Mouse (Mus musculus) G1E (cell line): Measurements from ENCODE around the gene Sparc. TPM values are rescaled to one million over a fixed set of nuclear protein-coding genes. Genes with fewer than 3 reads are reported as not detected.

Source experiments
- ATAC-seq: 2 replicates; pipeline ENCODE4 v1.8.0; 2016; ENCODE audit warnings: mild to moderate bottlenecking; ENCODE audit not compliant: insufficient number of reproducible peaks, poor library complexity, low FRiP score, severe bottlenecking; ENCODE audit errors: extremely low read depth
- DNase-seq: peaks from one replicate; pipeline ENCODE4 v3.0.0; 2012; ENCODE audit warnings: low spot score
- H3K27me3 ChIP-seq: 2 replicates; pipeline ENCODE4 v1.6.1; 2012; ENCODE audit warnings: mild to moderate bottlenecking, low read length, inconsistent platforms; ENCODE audit not compliant: insufficient read depth
- H3K36me3 ChIP-seq: replicated peaks from 2 replicates; pipeline ENCODE3; 2012; ENCODE audit warnings: mild to moderate bottlenecking, inconsistent platforms
- H3K4me1 ChIP-seq: 2 replicates; pipeline ENCODE4 v1.6.1; 2012; ENCODE audit warnings: low read depth, low read length, inconsistent platforms, mixed read lengths; ENCODE audit not compliant: insufficient read depth
- H3K4me3 ChIP-seq: 2 replicates; pipeline ENCODE4 v1.5.1; 2012; ENCODE audit warnings: low read depth, mild to moderate bottlenecking, inconsistent platforms, low read length, moderate library complexity, mixed read lengths
- H3K9me3 ChIP-seq: replicated peaks from 2 replicates; pipeline ENCODE4 v1.6.1; 2012; ENCODE audit warnings: inconsistent platforms
- CTCF ChIP-seq: IDR thresholded peaks from 2 replicates; pipeline ENCODE4 v1.5.1; 2012; ENCODE audit warnings: low read depth, low read length, inconsistent platforms, mixed read lengths
- GATA1 ChIP-seq: IDR thresholded peaks from 2 replicates; pipeline ENCODE4 v1.6.1; 2012; ENCODE audit warnings: borderline replicate concordance, low read length, inconsistent platforms, mixed read lengths
- GATA2 ChIP-seq: IDR thresholded peaks from 2 replicates; pipeline ENCODE4 v1.6.1; 2012; ENCODE audit warnings: low read depth, low read length, inconsistent platforms, borderline replicate concordance
- POLR2AphosphoS5 ChIP-seq: IDR thresholded peaks from 2 replicates; pipeline ENCODE4 v1.6.1; 2012; ENCODE audit warnings: low read depth, low read length, inconsistent platforms; ENCODE audit not compliant: insufficient replicate concordance
- TAL1 ChIP-seq: conservative IDR thresholded peaks from 2 replicates; pipeline ENCODE4 v1.6.1; 2012; ENCODE audit warnings: low read depth, low read length, inconsistent platforms, mixed read lengths
- polyA plus RNA-seq: library from polyadenylated mRNA; stranded (reverse); fragments of >175 nt; gene quantifications from 2 replicates; pipeline ENCODE4 v1.2.3, GENCODE M21; 2012
- total RNA-seq, 2 experiments: library from RNA; stranded (forward) in 1 of 2; stranded (reverse) in 1 of 2; fragments of 200-1000 nt in 1 of 2; fragments of >200 nt in 1 of 2; fragmentation: Nextera tagmentation in 1 of 2; gene quantifications; 2 replicates each; pipeline ENCODE4 v1.2.3; 2014 to 2017

Gene Sparc
- total and polyA plus RNA-seq, 3 experiments: 0.82 TPM; not detected in 2

GRCm38 (mm10) chr11:55398371-55398770 lies 24.6 kb downstream of the Sparc start:
- Histone ChIP-seq H3K36me3 (no peaks in the 10 kb centered on the region), H3K27me3 (peaks cover 6% of the 10 kb centered on the region; the same call in 1 of the 2 replicates), H3K4me1 (no peaks in the 10 kb centered on the region), H3K9me3 (no peaks in the 10 kb centered on the region), H3K4me3 (no peak overlapping the region)
- DNase-seq: no peak
- no peak for ATAC-seq
- TF ChIP-seq GATA1: no peak
- TF ChIP-seq POLR2AphosphoS5: no peak
- TF ChIP-seq CTCF: no peak
- TF ChIP-seq TAL1: no peak
- TF ChIP-seq GATA2: no peak

- DNase-seq (no peak), ATAC-seq (no peak)
- TF ChIP-seq CTCF (no peak), GATA1 (no peak), GATA2 (no peak), POLR2AphosphoS5 (no peak), TAL1 (no peak)
- no peaks in the 10 kb centered on the region for H3K9me3 ChIP-seq
- no peaks in the 10 kb centered on the region for H3K36me3 ChIP-seq
- no peaks in the 10 kb centered on the region for H3K4me1 ChIP-seq
- peaks cover 6% of the 10 kb centered on the region; the same call in 1 of the 2 replicates for H3K27me3 ChIP-seq
- H3K4me3 ChIP-seq: no peak overlapping the region
Observed at GRCm38 (mm10) chr11:55397441-55397840, 25.5 kb downstream of the Sparc start.

- H3K9me3 ChIP-seq: no peaks in the 10 kb centered on the region
- TF ChIP-seq POLR2AphosphoS5 (no peak), GATA1 (no peak), GATA2 (no peak), CTCF (no peak), TAL1 (no peak)
- ATAC-seq (no peak), DNase-seq (no peak)
- no peaks in the 10 kb centered on the region for H3K4me1 ChIP-seq
- no peak overlapping the region for H3K4me3 ChIP-seq
- peaks cover 6% of the 10 kb centered on the region; the same call in 1 of the 2 replicates for H3K27me3 ChIP-seq
- no peaks in the 10 kb centered on the region for H3K36me3 ChIP-seq
Observed at GRCm38 (mm10) chr11:55397036-55397435, 25.9 kb downstream of the Sparc start.

- ATAC-seq: no peak
- no peaks in the 10 kb centered on the region for H3K36me3 ChIP-seq
- TF ChIP-seq TAL1 (no peak), GATA2 (no peak), CTCF (no peak), GATA1 (no peak), POLR2AphosphoS5 (no peak)
Observed at GRCm38 (mm10) chr11:55395073-55395642, 27.8 kb downstream of the Sparc start.

GRCm38 (mm10) chr11:55394592-55394991 lies 28.4 kb downstream of the Sparc start:
- H3K4me1 ChIP-seq: no peaks in the 10 kb centered on the region
- no peak overlapping the region for H3K4me3 ChIP-seq
- no peak for ATAC-seq
- H3K27me3 ChIP-seq: peaks cover 6% of the 10 kb centered on the region; the same call in 1 of the 2 replicates
- H3K36me3 ChIP-seq: no peaks in the 10 kb centered on the region
- H3K9me3 ChIP-seq: no peaks in the 10 kb centered on the region
- no peak for TF ChIP-seq CTCF
- TF ChIP-seq GATA1: no peak
- no peak for TF ChIP-seq TAL1
- no peak for TF ChIP-seq GATA2
- no peak for TF ChIP-seq POLR2AphosphoS5
- DNase-seq: no peak

More at GRCm38 (mm10) chr11:55395073-55395642, 27.8 kb downstream of the Sparc start:
- peaks cover 6% of the 10 kb centered on the region; the same call in 1 of the 2 replicates for H3K27me3 ChIP-seq
- no peaks in the 10 kb centered on the region for H3K4me1 ChIP-seq
- no peak for DNase-seq
- H3K9me3 ChIP-seq: no peaks in the 10 kb centered on the region
- H3K4me3 ChIP-seq: no peak overlapping the region

GRCm38 (mm10) chr11:55392474-55392873 lies 30.5 kb downstream of the Sparc start:
- Histone ChIP-seq H3K4me1 (no peaks in the 10 kb centered on the region), H3K27me3 (peaks cover 9% of the 10 kb centered on the region), H3K4me3 (no peak overlapping the region), H3K9me3 (no peaks in the 10 kb centered on the region), H3K36me3 (no peaks in the 10 kb centered on the region)
- DNase-seq: no peak
- ATAC-seq: no peak
- TF ChIP-seq GATA2 (no peak), CTCF (no peak), GATA1 (no peak), TAL1 (no peak), POLR2AphosphoS5 (no peak)

GRCm38 (mm10) chr11:55389778-55390177 lies 33.2 kb downstream of the Sparc start:
- H3K36me3 ChIP-seq: no peaks in the 10 kb centered on the region
- no peak overlapping the region for H3K4me3 ChIP-seq

More at GRCm38 (mm10) chr11:55389778-55390177, 33.2 kb downstream of the Sparc start:
- TF ChIP-seq GATA2 (no peak), POLR2AphosphoS5 (no peak)
- Histone ChIP-seq H3K9me3 (no peaks in the 10 kb centered on the region), H3K27me3 (peaks cover 11% of the 10 kb centered on the region), H3K4me1 (no peaks in the 10 kb centered on the region)
- ATAC-seq (no peak), DNase-seq (no peak)
